Comparison of ENCODE assay signal across 9 mouse cellular contexts in the genomic region with DNA sequence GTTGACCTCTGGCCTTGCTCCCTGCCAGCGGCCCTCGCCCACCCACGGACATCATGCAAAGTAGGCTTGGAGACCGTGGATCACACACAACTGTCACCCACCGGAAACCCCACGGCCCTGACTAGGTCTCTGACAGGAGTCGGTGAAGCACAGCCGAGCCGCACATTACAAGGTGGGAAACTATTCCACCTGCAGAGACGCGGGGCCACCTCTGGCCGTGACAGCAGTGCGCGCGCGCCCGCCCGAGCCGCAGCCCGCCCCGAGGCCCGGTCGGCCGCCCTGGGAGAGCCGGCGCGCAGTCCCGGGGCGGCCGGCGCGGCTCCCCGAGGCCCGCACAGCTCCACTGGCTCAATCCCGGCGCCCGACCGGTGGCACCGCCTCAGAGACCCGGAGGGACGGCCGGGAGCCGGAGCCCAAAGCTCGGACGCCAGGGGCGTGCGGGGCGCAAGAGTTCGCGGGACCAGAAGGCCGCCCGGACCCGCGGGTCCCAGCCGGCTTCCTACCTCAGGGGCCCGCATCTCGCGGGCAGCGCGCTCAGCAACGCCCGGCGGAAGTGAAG. TPM values are rescaled to one million over a fixed set of nuclear protein-coding genes. Genes with fewer than 3 reads are reported as not detected.
DNase-seq lines count a peak whose midpoint lies in the region; ATAC-seq and TF ChIP-seq lines count a peak whose summit lies in the region.
"Not testable (repeated sequence)": the region's sequence is repeated elsewhere in the genome, so short reads cannot be mapped to it uniquely, and the experiment has no call there.
"Had no signal": no experiment of that assay in that cellular context is flagged by ENCODE, and none has a peak within 500 bp of the region (broad histone marks: within the 10 kb centered on the region; RNA-seq: fewer than 3 reads in every experiment).

No protein-coding gene starts in this region.

- H3K27me3 ChIP-seq in forebrain, embryonic 10.5 days (ENCODE audit: poor library complexity, severe bottlenecking); hindbrain, embryonic 12.5 days; lung, embryonic 15.5 days; neural tube, embryonic 11.5 days (ENCODE audit: control insufficient read depth, insufficient read depth, low read length): not testable (repeated sequence)

- peak overlapping the region; percentile 63 for H3K4me3 ChIP-seq in forebrain, embryonic 10.5 days
- peak overlapping the region; percentile 62 for H3K4me3 ChIP-seq in hindbrain, embryonic 12.5 days
- peak overlapping the region; percentile 70 for H3K4me3 ChIP-seq in layer of hippocampus, adult 2 months
- peak overlapping the region; percentile 76 for H3K4me3 ChIP-seq in lung, embryonic 15.5 days
- peak overlapping the region; percentile 60 for H3K4me3 ChIP-seq in neural tube, embryonic 11.5 days (ENCODE audit: low read depth, low read length)

- peak; percentile 48 for DNase-seq in CD4-positive, CD25-positive, alpha-beta regulatory T cell, adult 2 months (ENCODE audit: low read depth, low spot score)
- DNase-seq in forebrain, embryonic 10.5 days (ENCODE audit: extremely low spot score, low spot score), result peak; percentile 21
- not testable (repeated sequence) for DNase-seq in layer of hippocampus, adult 2 months (ENCODE audit: low spot score in 2 of 2)
- peak; percentile 21 for DNase-seq in neural tube, embryonic 11.5 days (ENCODE audit: low spot score)
- peak; percentile 62 for DNase-seq in testis, postnatal 14 days (ENCODE audit: low spot score)

- H3K27ac ChIP-seq in forebrain, embryonic 10.5 days, result peak overlapping the region; percentile 76
- peak overlapping the region; percentile 30; the same call in 1 of the 2 replicates for H3K27ac ChIP-seq in hindbrain, embryonic 12.5 days
- peak overlapping the region; percentile 97 for H3K27ac ChIP-seq in layer of hippocampus, adult 2 months
- 0 out of 2 replicates have a peak overlapping the region, but pooled peaks have one; percentile 15 for H3K27ac ChIP-seq in lung, embryonic 15.5 days
- not testable (repeated sequence) for H3K27ac ChIP-seq in neural tube, embryonic 11.5 days (ENCODE audit: low read depth, low read length)

- TF ChIP-seq CTCF in layer of hippocampus, adult 2 months (conservative IDR thresholded peaks at IDR 0.05), result not testable (repeated sequence)

- H3K4me2 ChIP-seq in hindbrain, embryonic 12.5 days (replicated peaks), result peak overlapping the region; percentile 81
- peak overlapping the region; percentile 80 for H3K4me2 ChIP-seq in lung, embryonic 15.5 days
- H3K4me2 ChIP-seq in neural tube, embryonic 11.5 days (ENCODE audit: low read depth), result peak overlapping the region; percentile 77

- H3K9ac ChIP-seq in hindbrain, embryonic 12.5 days, result peak overlapping the region; percentile 72
- H3K9ac ChIP-seq in lung, embryonic 15.5 days, result peak overlapping the region; percentile 65
- peak overlapping the region; percentile 61 for H3K9ac ChIP-seq in neural tube, embryonic 11.5 days (ENCODE audit: low read length)

- not testable (repeated sequence) for H3K9me3 ChIP-seq in forebrain, embryonic 10.5 days; hindbrain, embryonic 12.5 days (replicated peaks); lung, embryonic 15.5 days; neural tube, embryonic 11.5 days (ENCODE audit: control insufficient read depth, low read length)

- WGBS in forebrain, embryonic 10.5 days, result under 1% methylated on average over 63 of the region's 63 CpGs
- WGBS in hindbrain, embryonic 12.5 days, result 1% methylated on average over 61 of the region's 63 CpGs
- WGBS in lung, embryonic 15.5 days, result 0% methylated on average over 40 of the region's 63 CpGs
- under 1% methylated on average over 38 of the region's 63 CpGs for WGBS in neural tube, embryonic 11.5 days

- not testable (repeated sequence) for H3K36me3 ChIP-seq in forebrain, embryonic 10.5 days (replicated peaks); hindbrain, embryonic 12.5 days; lung, embryonic 15.5 days; neural tube, embryonic 11.5 days (ENCODE audit: control insufficient read depth, insufficient read depth, low read length)

- peaks cover 19% of the 10 kb centered on the region for H3K4me1 ChIP-seq in forebrain, embryonic 10.5 days
- H3K4me1 ChIP-seq in hindbrain, embryonic 12.5 days, result peaks cover 13% of the 10 kb centered on the region
- peaks cover 12% of the 10 kb centered on the region; the same call in 1 of the 2 replicates for H3K4me1 ChIP-seq in lung, embryonic 15.5 days
- not testable (repeated sequence) for H3K4me1 ChIP-seq in neural tube, embryonic 11.5 days (ENCODE audit: control insufficient read depth, insufficient read depth, low read length)

- ATAC-seq in cerebellum, adult (ENCODE audit: insufficient number of reproducible peaks, low FRiP score, low TSS enrichment), result peak; percentile 57
- ATAC-seq in hindbrain, embryonic 12.5 days (ENCODE audit: low FRiP score), result peak; percentile 53; the same call in 1 of the 2 replicates
- ATAC-seq in lung, embryonic 15.5 days (ENCODE audit: borderline replicate concordance, extremely low read depth, low FRiP score, low TSS enrichment), result not testable (repeated sequence)
- ATAC-seq in neural tube, embryonic 11.5 days (ENCODE audit: insufficient read depth, low FRiP score, low TSS enrichment), result peak; percentile 54

RNA-seq across cellular contexts. Expression of a gene that starts 50.5 kb away (rescaled TPM):
- 11.9 and 12.3 TPM in 2 replicates for polyA plus RNA-seq in forebrain, embryonic 10.5 days (2016; fragmentation: Nextera tagmentation; extraction: Ambion mirVana)
- 14.4 and 15.1 TPM in 2 replicates for polyA plus RNA-seq in hindbrain, embryonic 12.5 days (2016; fragmentation: Nextera tagmentation; extraction: Ambion mirVana)
- total RNA-seq in layer of hippocampus, adult 2 months (2021), result 10 to 100 TPM; 25.8 to 29.9 TPM
- polyA plus RNA-seq in lung, embryonic 15.5 days (2015; fragmentation: Nextera tagmentation; extraction: Ambion mirVana), result 10.1 and 10.7 TPM in 2 replicates
- 5.3 and 6.2 TPM in 2 replicates for polyA plus RNA-seq in neural tube, embryonic 11.5 days (2014; fragmentation: Nextera tagmentation; extraction: Ambion mirVana)

RNA-seq across cellular contexts. Expression of a gene that starts 52.8 kb away (rescaled TPM):
- polyA plus RNA-seq in forebrain, embryonic 10.5 days (2016; fragmentation: Nextera tagmentation; extraction: Ambion mirVana), result 1.6 and 2.9 TPM in 2 replicates
- polyA plus RNA-seq in hindbrain, embryonic 12.5 days (2016; fragmentation: Nextera tagmentation; extraction: Ambion mirVana), result 1.1 TPM in 2 replicates
- 1 to 10 TPM; 1.3 to 1.5 TPM for total RNA-seq in layer of hippocampus, adult 2 months (2021)
- 0.17 TPM in 1 of 2 replicates, not detected in the other for polyA plus RNA-seq in lung, embryonic 15.5 days (2015; fragmentation: Nextera tagmentation; extraction: Ambion mirVana)
- polyA plus RNA-seq in neural tube, embryonic 11.5 days (2014; fragmentation: Nextera tagmentation; extraction: Ambion mirVana), result 0.38 and 0.55 TPM in 2 replicates
- polyA plus RNA-seq: large intestine, adult 2 months had no signal
